Mouse (Mus musculus): ENCODE measurements at regions not wholly inside any gene's neighbourhood (a gene's known extent, or its start where the extent isn't known, plus 50 kb on each side); places are given as distances from the start of the nearest gene placed in this dataset.

GRCm38 (mm10) chr2:12001938-12002899 lies 224.5 kb downstream of the Ankrd16 start:
- no peaks in the 10 kb centered on the region; a peak in 1 of 4 replicates for H3K4me1 ChIP-seq (ENCODE audit: control insufficient read depth in 1 of 2, insufficient read depth in 2 of 2)
- in situ Hi-C loops (cut with MboI; ENCODE audit: low pct_ligation_motif_present, low pct_unique_long_range_greater_than_20kb, low sequenced_read_pairs) = loop anchor here (25.0 kb wide), 1 partner anchor 310 kb away; the partner anchor contains the start of gene Itga8
- no peaks in the 10 kb centered on the region for H3K79me2 ChIP-seq (replicated peaks; ENCODE audit: control insufficient read depth, extremely low read depth, insufficient read depth, poor library complexity, severe bottlenecking)
- no peaks in the 10 kb centered on the region for H3K36me3 ChIP-seq (replicated peaks in 1 of 2; ENCODE audit: control insufficient read depth in 1 of 2, insufficient read depth in 1 of 2, low read length in 1 of 2)
- no peak overlapping the region for H3K27ac ChIP-seq (ENCODE audit: insufficient read depth, low read depth)
- dilution Hi-C loops (cut with MboI; ENCODE audit: extremely low pct_ligation_motif_present, extremely low pct_unique_long_range_greater_than_20kb, low sequenced_read_pairs) = no loop called here
- no peak overlapping the region for H3K9ac ChIP-seq (ENCODE audit: insufficient read depth, low read depth)
- no peak overlapping the region for H3K4me3 ChIP-seq (replicated peaks in 1 of 3; ENCODE audit: low read depth in 2 of 3, low read length in 2 of 3, poor library complexity in 1 of 3)
- H3K27me3 ChIP-seq (replicated peaks) = no peaks in the 10 kb centered on the region
- H3K4me2 ChIP-seq (ENCODE audit: insufficient read depth, low read depth, poor library complexity, severe bottlenecking) = no peak overlapping the region
- TF ChIP-seq ZKSCAN1 (IDR thresholded peaks at IDR 0.05; ENCODE audit: borderline replicate concordance, low read depth, low read length) (no peak), NRF1 (IDR thresholded peaks at IDR 0.05; ENCODE audit: low read depth, low read length) (no peak), CHD2 (IDR thresholded peaks at IDR 0.05; ENCODE audit: low read length) (no peak), KAT2A (IDR thresholded peaks at IDR 0.05; ENCODE audit: insufficient replicate concordance, low read length) (no peak), SMC3 (IDR thresholded peaks at IDR 0.05; ENCODE audit: low read depth, low read length) (peak; percentile 71), RAD21 (IDR thresholded peaks at IDR 0.05; ENCODE audit: low read depth, low read length) (peak; percentile 92), RCOR1 (conservative IDR thresholded peaks at IDR 0.05; ENCODE audit: low read depth, low read length) (no peak), USF1 (IDR thresholded peaks at IDR 0.05; ENCODE audit: low read depth, low read length) (no peak), JUN (IDR thresholded peaks at IDR 0.05; ENCODE audit: insufficient read depth, low read depth, low read length) (no peak), ZC3H11A (IDR thresholded peaks at IDR 0.05; ENCODE audit: low read depth, low read length) (peak; percentile 10; the same call in 1 of the 2 replicates), MYC (IDR thresholded peaks at IDR 0.05; ENCODE audit: low read depth, low read length) (no peak), JUND (conservative IDR thresholded peaks at IDR 0.05; ENCODE audit: low read depth, low read length) (no peak), CTCF (conservative IDR thresholded peaks at IDR 0.05 in 1 of 2, IDR thresholded peaks at IDR 0.05 in 1 of 2; ENCODE audit: low read depth in 2 of 2, low read length in 2 of 2) (peak; percentile 47 to 82; a peak in 3 of 4 replicates)
- H3K9me3 ChIP-seq (replicated peaks; ENCODE audit: low read length) = no peaks in the 10 kb centered on the region
- DNase-seq (ENCODE audit: extremely low read depth) = peak; percentile 37

DNA sequence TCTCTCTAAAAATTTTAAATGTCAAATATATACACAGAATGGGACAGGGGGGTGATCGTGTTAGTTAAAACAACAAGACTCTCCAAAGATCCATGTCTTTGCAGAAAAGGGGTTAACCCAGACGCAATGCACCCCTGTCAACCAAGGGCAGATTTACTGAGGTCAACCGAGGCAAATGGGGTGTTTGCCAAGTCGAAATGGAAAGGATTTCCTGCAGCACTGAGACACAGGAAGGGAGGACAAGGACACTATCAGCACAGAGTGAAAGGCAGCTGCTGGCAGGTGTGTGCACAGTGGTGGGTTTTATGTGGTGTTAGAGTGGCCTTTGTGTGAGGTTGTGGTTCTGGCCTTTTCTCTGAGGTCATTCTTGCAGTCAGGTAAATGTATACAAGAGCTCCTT lies 226.7 kb downstream of the Ankrd16 start:
- Histone ChIP-seq H3K9me3 (replicated peaks; ENCODE audit: low read length) (no peaks in the 10 kb centered on the region), H3K27me3 (replicated peaks) (no peaks in the 10 kb centered on the region), H3K9ac (ENCODE audit: insufficient read depth, low read depth) (no peak overlapping the region), H3K4me3 (replicated peaks in 1 of 3; ENCODE audit: low read depth in 2 of 3, low read length in 2 of 3, poor library complexity in 1 of 3) (no peak overlapping the region), H3K27ac (ENCODE audit: insufficient read depth, low read depth) (no peak overlapping the region), H3K79me2 (replicated peaks; ENCODE audit: control insufficient read depth, extremely low read depth, insufficient read depth, poor library complexity, severe bottlenecking) (no peaks in the 10 kb centered on the region), H3K36me3 (replicated peaks in 1 of 2; ENCODE audit: control insufficient read depth in 1 of 2, insufficient read depth in 1 of 2, low read length in 1 of 2) (no peaks in the 10 kb centered on the region), H3K4me1 (ENCODE audit: control insufficient read depth in 1 of 2, insufficient read depth in 2 of 2) (no peaks in the 10 kb centered on the region; a peak in 1 of 4 replicates), H3K4me2 (ENCODE audit: insufficient read depth, low read depth, poor library complexity, severe bottlenecking) (no peak overlapping the region)
- TF ChIP-seq CTCF (conservative IDR thresholded peaks at IDR 0.05 in 1 of 2, IDR thresholded peaks at IDR 0.05 in 1 of 2; ENCODE audit: low read depth in 2 of 2, low read length in 2 of 2) = no peak
- no peak for TF ChIP-seq ZMIZ1 (IDR thresholded peaks at IDR 0.05; ENCODE audit: low read depth, low read length)
- TF ChIP-seq JUN (IDR thresholded peaks at IDR 0.05; ENCODE audit: insufficient read depth, low read depth, low read length) = no peak
- TF ChIP-seq TCF12 (IDR thresholded peaks at IDR 0.05; ENCODE audit: low read depth, low read length) = no peak
- dilution Hi-C loops (cut with MboI; ENCODE audit: extremely low pct_ligation_motif_present, extremely low pct_unique_long_range_greater_than_20kb, low sequenced_read_pairs) = no loop called here
- DNase-seq (ENCODE audit: extremely low read depth) = no peak
- in situ Hi-C loops (cut with MboI; ENCODE audit: low pct_ligation_motif_present, low pct_unique_long_range_greater_than_20kb, low sequenced_read_pairs) = loop anchor here (25.0 kb wide), 1 partner anchor 308 kb away; the partner anchor contains the start of gene Itga8

Measured in CH12.LX (cell line).